Mouse (Mus musculus) thymus, postnatal 4 days (tissue): ENCODE results near the gene Cmtm8.

Source experiments
- DNase-seq: peaks from one replicate; pipeline ENCODE4 v3.0.0; 2021

The Cmtm8 gene

DNA sequence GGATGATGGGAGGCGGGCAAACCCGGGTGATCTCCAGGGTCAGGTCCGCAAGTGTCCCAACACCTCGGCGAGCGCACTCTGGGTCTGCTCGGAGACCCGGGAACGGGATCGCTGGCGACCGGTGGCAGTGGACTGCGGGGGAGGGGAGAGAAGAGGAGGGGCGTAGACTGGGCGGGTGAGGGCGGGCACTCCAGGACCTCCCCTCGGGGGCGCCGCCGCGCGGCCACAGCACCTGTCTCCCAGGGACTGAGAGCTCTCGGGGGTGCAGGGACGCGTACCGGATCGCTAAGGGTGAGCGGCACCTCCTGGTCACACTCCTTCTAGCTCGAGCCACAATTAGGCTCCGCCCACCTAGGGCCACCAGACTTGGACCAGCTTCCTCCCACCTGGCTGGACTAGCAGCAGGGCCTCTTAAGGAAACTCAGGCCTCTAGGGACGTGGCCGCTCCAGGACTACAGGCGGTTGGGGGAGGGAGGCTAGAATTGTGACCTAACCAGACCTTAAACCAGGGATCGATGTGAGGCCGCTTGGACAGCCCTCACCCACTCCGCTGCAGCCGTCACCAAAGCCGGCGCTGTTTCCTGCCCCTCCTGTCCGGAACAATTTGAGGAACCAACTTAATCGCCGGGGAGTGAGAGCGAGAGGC is at the start of gene Cmtm8:
Gene Cmtm8 (minus strand): TSS at position 140 of the 646 bp plus-strand sequence.
- DNase-seq = peak; percentile 76

DNA sequence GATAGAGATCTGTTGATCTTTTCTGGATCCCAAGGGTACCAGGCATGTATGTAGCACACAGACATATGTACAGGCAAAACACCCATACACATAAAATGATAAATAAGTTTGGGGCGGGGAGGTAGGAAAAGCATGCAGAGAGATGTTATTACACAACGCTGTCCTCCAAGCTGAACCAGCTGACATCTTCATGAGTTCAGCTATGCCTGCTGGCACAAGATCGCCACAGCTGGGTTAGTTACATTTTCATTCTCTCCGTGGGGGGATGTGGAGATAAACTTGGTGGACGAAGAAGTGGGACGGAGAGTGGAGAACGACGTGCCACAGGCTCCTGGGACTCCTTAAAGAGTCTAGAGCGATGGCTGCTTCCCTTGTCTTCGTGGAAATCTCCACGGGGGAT is 49.0 kb upstream of the Cmtm8 start:
- DNase-seq = no peak

DNA sequence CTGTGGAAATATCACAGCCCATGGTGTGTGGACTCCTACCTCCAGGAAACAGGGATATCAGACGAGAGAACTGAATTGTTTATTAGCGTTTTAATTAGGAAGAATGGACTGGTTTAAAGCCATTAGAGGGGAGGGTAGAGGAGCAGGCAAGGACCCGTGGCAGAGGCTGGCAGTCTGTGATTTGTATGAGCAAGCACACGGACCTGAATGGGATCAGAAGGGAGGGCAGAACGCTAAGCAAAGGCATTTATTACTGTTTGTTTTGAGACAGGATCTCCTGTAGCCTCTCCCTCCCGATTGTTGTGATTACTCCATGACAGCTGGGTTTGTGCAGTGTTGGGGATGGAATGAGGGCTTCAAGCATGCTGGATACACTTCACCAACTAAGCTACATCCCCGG is 46.4 kb upstream of the Cmtm8 start:
- DNase-seq = no peak

DNA sequence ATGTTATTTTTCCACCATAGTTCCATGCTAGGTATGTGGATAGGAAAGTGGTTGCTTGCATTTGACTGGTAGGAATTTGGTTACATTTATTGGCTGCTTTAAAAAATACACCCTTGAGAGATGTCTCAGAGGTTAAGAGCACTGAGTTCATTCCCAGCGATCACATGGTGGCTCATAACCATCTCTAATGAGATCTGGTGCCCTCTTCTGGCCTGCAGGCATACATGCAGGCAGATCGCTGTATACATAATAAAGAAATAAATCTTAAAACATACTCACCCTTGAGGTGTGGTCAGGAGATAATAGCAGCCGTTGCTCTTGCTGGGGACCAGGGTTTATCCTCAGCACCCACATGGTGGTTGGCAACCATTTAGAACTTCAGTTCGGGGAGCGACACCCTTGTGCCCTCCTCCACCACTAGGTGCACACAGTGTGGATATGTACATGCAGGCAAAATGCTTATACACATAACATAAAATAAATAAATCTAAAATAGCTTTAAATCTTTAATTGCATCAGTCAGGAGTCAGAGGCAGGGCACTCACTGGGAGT is 45.0 kb upstream of the Cmtm8 start:
- no peak for DNase-seq

DNA sequence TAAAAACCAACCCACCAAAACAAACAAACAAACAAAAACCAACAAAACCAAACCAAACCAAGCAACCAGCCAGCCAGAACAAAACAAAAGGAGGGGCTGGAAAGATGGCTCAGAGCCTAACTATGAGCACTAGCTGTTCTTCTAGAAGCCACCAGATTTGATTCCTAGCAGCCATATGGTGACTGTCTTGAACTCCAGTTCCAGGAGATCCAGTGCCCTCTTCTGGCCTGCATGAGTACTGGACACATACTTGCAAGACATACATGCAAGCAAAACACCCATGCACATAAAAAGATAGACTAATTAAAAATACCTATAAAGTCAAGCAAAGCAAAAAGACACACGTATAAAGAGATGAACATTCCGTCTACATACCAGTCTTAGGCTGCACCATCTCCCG is 43.7 kb upstream of the Cmtm8 start:
- DNase-seq = peak; percentile 63

DNA sequence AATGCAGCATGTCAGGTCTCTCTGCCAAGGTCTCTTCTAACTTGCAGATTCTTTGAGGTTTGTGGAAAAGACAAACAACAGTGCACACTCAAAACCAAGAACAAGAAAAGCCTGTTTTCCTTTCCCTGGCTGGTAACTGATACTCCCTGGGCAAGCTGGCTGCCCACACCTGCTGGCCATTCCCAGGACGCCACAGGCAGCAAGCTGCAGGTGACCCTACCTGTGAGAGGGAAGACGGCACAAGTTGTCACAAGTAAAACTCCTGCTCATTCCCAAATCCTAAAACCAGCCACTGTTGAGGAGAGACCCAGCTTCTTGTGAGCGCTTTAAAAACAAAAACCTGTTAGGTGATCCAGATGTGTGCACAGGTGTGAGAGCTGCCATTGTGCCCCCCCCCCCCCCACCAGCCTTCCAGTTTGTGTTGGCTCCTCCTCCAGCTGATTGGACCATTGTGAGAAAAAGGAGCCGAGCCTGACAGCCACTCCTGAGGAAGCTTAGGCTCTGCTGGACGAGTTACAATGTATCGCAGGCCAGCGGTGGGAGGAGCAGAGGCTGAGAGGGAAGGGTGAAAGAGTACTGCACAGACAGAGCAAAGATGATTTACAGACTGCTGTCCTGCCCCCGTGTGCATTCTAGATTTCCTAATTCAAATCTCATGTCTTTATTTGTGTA is 42.2 kb upstream of the Cmtm8 start:
- no peak for DNase-seq

DNA sequence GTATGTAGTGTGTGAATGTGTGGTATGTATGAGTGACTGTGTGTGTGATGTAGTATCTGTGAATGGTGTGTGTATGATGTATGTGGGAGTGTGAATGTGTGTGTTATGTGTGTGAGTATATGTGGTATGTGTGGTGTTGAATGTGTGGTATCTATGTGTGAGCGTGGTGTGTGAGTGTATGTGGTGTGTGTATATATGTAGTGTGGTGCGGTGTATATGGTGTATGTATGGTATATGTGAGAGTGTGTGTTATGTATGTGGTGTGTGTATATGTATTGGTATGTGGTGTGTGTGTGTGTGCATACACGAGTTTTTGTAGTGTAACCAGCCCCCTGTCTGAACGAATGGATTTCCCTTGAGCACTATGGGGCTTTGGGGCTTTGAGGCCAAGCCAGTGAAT is 41.6 kb upstream of the Cmtm8 start:
- DNase-seq = no peak

DNA sequence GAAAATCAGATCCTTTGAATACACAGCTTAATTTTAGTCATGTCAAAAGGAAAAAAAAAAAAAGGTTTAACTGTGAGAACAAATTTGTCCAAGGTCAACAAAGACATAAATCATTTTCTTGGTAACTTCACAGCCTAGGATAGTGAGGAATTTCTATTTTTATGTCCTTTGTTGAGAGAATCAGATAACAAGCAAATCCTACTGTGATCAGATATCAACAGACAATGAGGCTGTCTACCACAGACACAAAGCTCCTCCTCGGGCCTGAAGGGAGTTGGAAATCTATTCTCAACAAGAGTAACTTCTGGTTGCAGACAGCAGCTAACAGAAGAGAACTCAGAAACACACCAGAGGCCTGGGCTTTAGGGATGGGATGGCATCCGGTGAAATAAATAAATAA is 38.0 kb upstream of the Cmtm8 start:
- no peak for DNase-seq

DNA sequence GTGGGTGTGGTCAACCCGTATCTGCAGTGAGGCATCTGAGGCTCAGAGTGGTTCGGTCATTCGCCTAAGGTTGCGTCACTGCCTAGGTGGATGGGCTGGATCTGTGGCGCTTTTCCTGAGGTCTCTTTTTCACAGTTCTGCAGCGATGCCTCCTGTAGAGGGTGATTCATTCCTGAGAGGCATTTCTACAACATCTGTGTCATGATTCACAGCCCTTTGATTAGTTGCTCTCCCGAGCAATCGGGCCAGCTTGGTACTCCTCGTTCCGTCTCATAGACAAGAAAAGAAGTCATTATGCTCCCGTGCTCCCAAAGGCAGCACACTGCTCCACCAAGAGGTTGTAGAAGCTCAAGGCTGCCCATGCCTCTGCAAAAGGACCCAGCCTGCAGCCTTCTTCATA is 11.4 kb upstream of the Cmtm8 start:
- no peak for DNase-seq

DNA sequence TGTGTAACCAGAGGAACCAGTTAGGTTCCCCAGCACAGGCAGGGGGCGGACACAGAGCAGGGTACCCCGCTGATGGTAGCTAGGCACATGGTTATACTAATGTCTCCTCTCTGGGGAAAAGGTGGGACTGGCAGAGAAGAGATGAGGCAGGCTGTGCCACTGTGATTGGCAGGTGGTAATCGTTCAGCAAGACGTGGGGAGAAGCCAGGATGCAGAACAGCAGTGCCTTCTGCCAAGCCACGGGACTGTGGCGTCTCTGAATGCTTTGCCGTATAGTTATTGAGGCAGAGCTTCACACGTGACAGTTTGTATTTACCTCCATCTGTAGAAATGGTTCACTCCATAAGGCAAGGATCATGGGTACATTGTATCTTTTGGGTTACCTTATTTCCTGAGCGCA is 10.7 kb upstream of the Cmtm8 start:
- DNase-seq = no peak

DNA sequence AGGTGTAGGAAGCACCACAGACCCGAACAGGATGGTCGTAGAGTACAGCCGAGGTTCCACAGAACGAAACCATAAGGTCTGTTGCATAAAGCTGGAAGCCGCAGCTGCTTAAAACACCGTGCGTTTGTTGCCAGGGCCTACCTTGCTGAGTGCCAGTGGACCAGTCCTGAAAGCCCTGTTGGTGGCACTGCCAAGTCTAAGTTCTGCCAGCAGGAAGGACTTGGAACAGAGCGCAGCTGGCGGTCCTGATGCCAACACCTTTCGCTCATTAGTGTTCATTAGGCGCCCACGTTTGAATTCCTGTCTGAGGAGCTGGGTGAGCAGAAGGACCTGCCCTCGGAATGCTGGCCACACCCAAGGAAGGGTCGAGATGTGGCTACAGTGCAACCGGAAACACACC is 9.4 kb upstream of the Cmtm8 start:
- no peak for DNase-seq

DNA sequence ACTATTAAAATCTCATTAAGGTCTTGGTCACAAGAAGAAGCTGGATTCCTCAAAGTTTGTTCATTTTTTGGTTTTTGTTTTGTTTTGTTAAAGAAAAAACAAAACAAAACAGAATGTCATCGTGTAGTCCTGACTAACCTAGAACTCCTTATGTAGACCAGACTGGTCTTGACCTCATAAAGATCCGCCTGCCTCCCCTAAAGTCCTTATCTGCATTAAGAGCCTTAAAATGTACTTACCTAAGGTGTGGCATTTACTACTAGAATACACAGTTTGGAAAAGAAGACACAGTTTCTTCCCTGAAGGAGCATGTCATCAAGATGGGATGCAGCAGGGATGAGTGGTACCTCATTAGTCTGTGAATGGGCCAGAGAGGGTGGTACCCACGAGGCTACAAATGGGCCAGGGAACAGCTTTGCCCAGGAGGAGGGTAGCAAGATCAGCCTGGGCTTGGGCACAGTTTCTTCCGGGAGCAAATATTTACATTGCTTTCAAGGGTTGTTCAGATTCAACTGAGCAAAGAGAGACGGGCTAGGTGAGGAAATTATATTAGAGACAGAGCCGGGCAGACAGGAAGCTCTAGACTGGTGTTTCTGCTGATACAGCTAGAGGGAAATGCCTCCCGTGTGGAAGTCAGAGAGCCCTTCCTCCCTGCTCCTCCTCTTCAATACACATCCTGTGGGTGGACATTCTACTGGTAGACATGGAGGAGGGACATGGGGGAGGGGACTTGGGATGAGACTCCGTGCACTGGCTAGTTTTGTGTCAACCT is 7.6 kb upstream of the Cmtm8 start:
- no peak for DNase-seq

DNA sequence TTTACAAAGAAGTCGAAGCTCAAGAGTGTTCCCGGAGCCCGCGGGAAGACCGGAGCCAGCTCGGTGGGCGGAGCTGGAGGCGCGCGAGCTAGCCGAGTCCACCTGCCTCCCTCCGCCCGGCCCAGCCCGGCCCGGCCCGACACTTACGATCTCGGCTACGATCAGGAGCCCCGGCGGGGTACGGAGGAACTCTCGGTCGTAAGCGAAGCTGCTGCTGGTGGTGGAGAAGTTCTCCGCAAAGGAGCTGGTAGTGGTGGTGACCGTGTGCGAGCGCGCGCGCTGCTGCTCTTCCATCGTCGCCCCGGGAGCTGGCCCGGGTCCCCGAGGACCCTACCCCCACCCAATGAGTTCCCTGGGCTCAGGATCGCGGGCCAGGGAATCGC is 331 bp downstream of the Cmtm8 start:
- peak; percentile 59 for DNase-seq

DNA sequence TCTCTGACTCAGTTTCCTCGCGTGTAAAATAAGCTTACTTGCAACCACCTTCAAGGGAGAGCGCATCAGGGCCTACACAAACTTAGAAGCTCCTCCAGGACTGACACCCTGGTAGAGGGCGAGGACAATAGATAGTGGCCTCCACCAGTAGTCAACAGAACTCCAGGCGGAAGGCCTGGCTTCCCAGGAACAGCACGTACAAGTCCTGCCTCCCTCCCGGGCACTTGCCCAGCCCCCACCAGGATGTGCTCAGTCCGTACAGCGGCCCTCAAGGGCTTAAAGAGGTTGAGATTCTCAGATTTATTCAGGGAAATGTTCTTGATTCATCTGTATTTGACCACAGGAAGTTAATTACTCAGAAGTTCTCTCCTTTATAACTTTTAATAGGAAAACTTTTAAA is 1.1 kb downstream of the Cmtm8 start:
- no peak for DNase-seq

DNA sequence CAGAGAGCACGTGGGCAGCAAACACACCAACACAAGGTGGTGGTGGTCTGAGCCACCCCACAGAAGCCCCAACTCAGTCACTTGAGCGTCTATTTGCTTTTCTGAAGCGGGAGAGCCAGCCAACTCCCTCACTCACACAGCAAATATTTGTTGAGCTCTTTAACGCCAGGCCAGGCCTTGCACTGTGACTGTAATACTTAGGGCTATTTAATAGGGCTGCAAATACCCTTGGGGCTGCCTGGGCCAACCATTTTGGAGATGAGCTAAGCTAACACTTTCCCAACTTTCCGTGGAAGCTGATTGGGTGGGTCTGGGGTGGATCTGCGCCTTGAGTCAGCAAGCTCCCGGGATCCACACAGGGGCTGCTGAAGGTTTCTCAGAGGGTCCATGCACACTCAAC is 1.7 kb downstream of the Cmtm8 start:
- DNase-seq = no peak

DNA sequence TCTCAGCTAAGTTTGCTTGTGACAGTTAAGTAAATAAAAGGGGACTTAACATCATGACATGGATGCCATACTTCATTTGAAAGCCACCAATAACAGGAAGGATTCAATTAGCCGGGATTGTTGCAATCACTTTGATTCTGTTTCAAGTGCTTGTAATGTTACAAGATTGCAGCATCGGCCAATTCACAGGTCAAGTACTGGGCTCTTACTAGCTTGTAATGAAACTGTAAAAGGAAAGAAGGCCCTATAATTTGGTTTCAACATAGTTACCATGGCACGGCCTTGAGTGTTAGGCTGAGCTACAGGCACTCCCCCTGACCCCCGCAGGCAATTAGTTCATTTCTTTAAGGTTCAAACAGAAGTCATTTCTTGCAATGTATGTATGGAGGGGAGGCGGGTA is 5.1 kb downstream of the Cmtm8 start:
- DNase-seq = no peak

DNA sequence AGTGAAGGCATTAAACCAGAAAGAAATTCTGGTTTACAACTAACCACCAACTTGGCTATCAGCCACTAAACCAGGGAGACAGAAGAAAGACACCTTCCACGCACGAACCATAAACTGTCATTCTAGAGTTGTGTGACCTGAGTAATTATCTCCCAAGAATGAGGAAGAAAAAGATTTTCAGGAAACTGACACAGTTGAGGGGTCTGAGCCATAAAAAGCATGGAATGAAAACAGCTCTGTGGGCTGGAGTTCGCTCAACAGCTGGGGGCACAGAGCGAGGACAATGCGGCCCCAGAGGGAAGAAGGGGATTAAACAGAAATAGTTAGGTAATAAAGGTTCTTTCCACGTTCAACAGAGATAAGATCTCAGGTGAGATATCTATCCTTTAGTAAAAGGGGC is 12.4 kb downstream of the Cmtm8 start:
- DNase-seq = no peak

DNA sequence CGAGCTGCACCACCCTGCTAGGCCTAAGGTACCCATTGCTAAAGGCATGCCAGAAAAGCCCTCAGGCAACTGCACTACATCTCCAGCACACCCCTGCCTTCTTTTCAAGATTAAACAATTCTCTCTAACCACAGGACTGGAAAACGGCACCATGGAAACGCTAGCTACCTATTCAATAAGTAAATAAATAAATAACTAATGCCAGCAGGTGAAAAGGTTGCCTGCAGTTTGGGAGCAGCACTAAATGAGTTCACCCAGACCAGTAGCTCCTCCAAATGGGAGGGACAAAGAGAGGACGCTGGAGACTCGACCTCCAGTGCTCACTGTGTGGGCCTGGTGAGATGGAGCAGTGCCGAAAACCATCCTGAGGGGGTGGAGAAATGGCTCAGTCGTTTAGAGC is 13.6 kb downstream of the Cmtm8 start:
- no peak for DNase-seq

DNA sequence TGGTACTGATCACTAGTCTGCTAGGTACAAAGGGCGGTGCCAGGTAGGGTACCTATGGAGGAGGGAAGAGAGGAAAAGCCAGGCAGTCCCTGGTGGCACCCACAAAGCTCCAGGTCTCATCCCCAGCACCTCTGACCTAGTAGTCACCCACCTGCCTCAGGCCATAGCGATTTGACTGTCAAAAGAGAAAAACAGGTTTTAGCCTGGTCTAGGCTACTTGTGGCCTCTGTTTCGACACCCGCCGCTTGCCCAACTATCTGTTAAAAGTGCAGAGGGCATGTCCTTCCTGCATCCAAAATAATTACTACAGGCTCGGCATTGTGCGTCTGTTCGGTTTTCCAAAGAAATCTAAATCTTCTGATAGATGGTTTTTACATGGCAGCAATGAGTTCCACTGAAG is 14.3 kb downstream of the Cmtm8 start:
- no peak for DNase-seq

DNA sequence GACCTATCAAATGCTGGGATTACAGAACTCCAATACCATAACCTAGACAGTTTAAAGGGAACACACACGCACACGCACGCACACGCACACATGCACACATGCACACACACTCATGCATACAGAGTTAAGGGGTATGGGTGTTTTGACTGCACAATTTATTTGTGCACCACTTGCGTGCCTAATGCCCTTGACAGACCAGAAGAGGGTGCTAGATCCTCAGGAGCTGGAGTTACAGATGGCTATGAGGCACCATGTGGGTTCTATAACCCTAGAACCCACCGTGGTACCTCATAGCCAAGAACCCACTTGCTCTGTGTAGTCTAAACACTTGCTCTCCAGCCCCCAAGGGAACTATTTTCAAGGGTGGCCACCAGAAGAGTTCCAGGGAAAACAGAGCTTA is 15.6 kb downstream of the Cmtm8 start:
- DNase-seq = no peak

DNA sequence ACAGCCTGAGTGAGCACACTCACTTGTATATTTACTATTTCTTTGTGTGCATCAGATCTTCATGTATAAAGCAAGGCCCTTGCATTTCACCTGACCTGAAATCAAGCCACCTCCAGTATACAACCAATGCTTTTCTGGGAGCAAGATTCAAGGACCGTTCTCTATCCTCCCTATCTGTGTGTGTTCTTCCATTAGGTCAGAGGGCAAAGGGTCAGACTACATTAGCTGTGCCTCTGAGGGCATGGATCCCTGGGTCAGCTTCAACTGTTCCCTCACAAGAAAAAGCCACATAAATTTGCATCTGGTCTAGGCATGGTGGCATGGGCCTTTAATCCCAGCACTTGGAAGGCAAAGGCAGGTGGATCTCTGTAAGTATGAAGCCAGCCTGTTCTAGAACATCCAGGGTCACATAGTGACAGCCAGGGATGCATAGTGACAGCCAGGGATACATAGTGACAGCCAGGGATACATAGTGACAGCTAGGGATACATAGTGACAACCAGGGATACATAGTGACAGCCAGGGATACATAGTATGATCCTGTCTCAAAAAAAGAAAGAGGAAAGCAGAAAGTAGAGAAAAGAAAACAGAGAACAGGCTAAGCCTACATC is 16.6 kb downstream of the Cmtm8 start:
- DNase-seq = no peak

DNA sequence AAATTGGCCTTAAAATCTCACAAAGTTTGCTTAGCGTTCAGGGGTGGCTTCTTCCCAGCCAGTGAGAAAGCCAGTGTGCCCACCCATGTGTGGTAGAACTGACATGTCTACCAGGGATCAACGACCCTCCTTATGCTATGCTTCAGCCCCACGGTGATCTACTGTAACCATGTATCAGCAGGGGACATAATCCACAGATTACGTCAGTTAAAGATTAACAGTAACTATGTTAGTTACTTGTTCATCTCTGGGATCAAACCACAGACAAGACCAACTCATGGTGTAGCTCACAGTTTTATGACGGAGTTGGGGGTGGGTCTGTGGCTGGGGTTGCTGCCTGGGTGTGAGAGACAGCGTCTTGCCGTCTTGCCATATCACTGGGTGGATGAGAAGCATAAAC is 19.8 kb downstream of the Cmtm8 start:
- no peak for DNase-seq

DNA sequence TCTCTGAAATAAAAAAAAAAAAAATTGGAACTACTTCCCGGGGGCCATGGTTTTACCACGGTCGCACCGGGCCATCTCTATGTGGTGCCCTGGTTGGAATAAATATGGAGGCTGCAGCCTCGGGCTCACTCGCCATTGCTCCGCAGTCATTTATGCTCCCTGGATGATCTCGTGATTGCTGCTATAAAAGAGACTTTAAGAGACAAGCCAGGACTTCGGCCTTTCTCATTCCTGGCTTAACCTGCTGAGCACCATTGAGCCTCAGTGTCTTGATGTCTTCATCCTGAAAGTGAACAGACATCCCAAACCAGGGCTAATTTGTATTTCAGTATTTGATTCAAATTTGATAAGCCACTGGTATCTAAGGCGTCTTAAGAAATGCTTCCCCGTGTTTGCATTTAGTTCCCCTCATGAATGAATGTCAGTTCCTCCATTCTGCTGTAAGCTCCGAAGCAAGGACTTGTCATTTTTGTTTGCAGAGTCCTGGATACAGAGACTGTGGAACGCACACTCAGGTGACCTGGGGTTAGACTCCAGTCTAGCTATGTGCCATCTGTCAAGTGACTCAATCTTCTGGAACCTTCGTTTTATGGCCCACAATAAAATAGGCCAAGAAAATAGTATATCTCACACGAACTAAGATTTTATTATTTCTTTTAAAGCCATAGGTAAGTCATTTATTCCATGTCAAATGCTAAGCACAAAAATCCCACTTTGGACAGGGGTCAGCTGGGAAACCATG is 22.2 kb downstream of the Cmtm8 start:
- no peak for DNase-seq
